Mouse (Mus musculus): ENCODE results near the gene Pitpnm1.

DNA sequence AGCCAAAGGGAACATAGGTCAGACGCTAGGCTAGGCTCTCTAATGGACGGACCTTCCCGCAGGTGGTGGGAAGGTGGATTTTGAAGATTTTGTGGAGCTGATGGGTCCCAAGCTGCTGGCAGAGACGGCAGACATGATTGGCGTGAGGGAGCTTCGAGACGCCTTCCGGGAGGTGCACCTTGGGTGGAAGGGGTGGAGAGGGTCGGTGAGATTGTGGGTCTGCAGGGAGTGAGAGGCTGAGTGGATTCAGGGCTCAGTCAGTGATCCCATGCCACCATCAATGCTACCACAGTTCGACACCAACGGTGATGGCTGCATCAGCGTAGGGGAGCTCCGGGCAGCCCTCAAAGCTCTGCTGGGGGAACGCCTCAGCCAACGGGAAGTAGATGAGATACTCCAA is 13.6 kb upstream of the Pitpnm1 start:
- TF ChIP-seq CTCF (IDR thresholded peaks at IDR 0.05; ENCODE audit: borderline replicate concordance, insufficient read depth, low read length) (no peak), POLR2A (IDR thresholded peaks at IDR 0.05; ENCODE audit: low read depth, low read length) (no peak)
